Mouse (Mus musculus): ENCODE measurements around the gene Chpf2.
A peak's percentile ranks its signal among the peaks of the same experiment; 100 is the strongest.

DNA sequence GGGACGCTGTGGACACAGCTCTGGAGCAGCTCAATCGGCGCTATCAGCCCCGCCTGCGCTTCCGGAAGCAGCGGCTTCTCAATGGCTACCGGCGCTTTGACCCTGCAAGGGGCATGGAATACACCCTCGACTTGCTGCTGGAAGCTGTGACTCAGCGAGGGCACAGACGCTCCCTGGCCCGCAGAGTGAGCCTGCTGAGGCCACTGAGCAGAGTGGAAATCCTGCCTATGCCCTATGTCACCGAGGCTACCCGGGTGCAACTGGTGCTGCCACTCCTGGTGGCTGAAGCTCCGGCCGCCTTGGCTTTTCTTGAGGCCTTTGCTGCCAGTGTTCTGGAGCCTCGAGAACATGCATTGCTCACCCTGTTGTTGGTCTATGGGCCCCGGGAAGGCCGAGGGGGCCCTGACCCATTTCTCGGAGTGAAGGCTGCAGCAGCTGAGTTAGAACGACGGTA, 4.8 kb downstream of the Chpf2 start:
- TF ChIP-seq MAX (IDR thresholded peaks at IDR 0.05) (peak; percentile 11), CTCF (IDR thresholded peaks at IDR 0.05; ENCODE audit: control insufficient read depth, insufficient read depth, insufficient read length) (no peak)
